Mouse (Mus musculus) CD4-positive, CD25-positive, alpha-beta regulatory T cell, adult 4 months (primary cell): ENCODE results near the gene Marveld3. TPM values are rescaled to one million over a fixed set of nuclear protein-coding genes. Genes with fewer than 3 reads are reported as not detected.

Source experiments
- ATAC-seq: one replicate; pipeline ENCODE4 v1.8.0; 2017
- polyA plus RNA-seq, 2 experiments: library from polyadenylated mRNA; unstranded; fragments of 100-300 nt; shearing (Covaris generic); gene quantifications; one replicate each; pipeline ENCODE4 v1.2.1; 2017

The Marveld3 gene
- not detected for polyA plus RNA-seq

- no peak for ATAC-seq
Observed at GRCm38 (mm10) chr8:109961693-109962367, at the start of gene Marveld3. TSS of gene Marveld3 (minus strand) at chr8:109962203.

- ATAC-seq: no peak
Observed at GRCm38 (mm10) chr8:110010868-110011267, 48.9 kb upstream of the Marveld3 start.

- no peak for ATAC-seq
Observed at GRCm38 (mm10) chr8:110008995-110009446, 47.0 kb upstream of the Marveld3 start.

- ATAC-seq: no peak
Observed at GRCm38 (mm10) chr8:110008228-110008994, 46.4 kb upstream of the Marveld3 start.

- ATAC-seq: no peak
Observed at GRCm38 (mm10) chr8:110006312-110007023, 44.5 kb upstream of the Marveld3 start.

GRCm38 (mm10) chr8:110004300-110004699 lies 42.3 kb upstream of the Marveld3 start:
- ATAC-seq: no peak

GRCm38 (mm10) chr8:110002953-110003352 lies 41.0 kb upstream of the Marveld3 start:
- ATAC-seq: no peak

GRCm38 (mm10) chr8:109999974-110000373 lies 38.0 kb upstream of the Marveld3 start:
- no peak for ATAC-seq

- ATAC-seq: no peak
Observed at GRCm38 (mm10) chr8:109998066-109998465, 36.1 kb upstream of the Marveld3 start.

- no peak for ATAC-seq
Observed at GRCm38 (mm10) chr8:109997381-109997780, 35.4 kb upstream of the Marveld3 start.

GRCm38 (mm10) chr8:109992951-109993350 lies 30.9 kb upstream of the Marveld3 start:
- ATAC-seq: no peak

GRCm38 (mm10) chr8:109992166-109992565 lies 30.2 kb upstream of the Marveld3 start:
- no peak for ATAC-seq

- no peak for ATAC-seq
Observed at GRCm38 (mm10) chr8:109990224-109990623, 28.2 kb upstream of the Marveld3 start, which contains the start of gene Tat. TSS of gene Tat (plus strand) at chr8:109990437.

GRCm38 (mm10) chr8:109989151-109989550 lies 27.1 kb upstream of the Marveld3 start:
- ATAC-seq: no peak

GRCm38 (mm10) chr8:109987776-109988175 lies 25.8 kb upstream of the Marveld3 start:
- ATAC-seq: no peak

- ATAC-seq: no peak
Observed at GRCm38 (mm10) chr8:109986384-109986783, 24.4 kb upstream of the Marveld3 start.

GRCm38 (mm10) chr8:109983944-109984343 lies 21.9 kb upstream of the Marveld3 start:
- no peak for ATAC-seq

GRCm38 (mm10) chr8:109982386-109983105 lies 20.5 kb upstream of the Marveld3 start:
- no peak for ATAC-seq

- no peak for ATAC-seq
Observed at GRCm38 (mm10) chr8:109979339-109979738, 17.3 kb upstream of the Marveld3 start.

GRCm38 (mm10) chr8:109972901-109973300 lies 10.9 kb upstream of the Marveld3 start:
- ATAC-seq: no peak

GRCm38 (mm10) chr8:109970323-109970722 lies 8.3 kb upstream of the Marveld3 start:
- no peak for ATAC-seq

- ATAC-seq: no peak
Observed at GRCm38 (mm10) chr8:109968837-109969236, 6.8 kb upstream of the Marveld3 start.
